Mouse (Mus musculus) heart, postnatal 0 days (tissue): ENCODE measurements around the gene Ddx19a. TPM values are rescaled to one million over a fixed set of nuclear protein-coding genes. Genes with fewer than 3 reads are reported as not detected.

Experiments used
- ATAC-seq: fragments of 200-750 bp; cut with Nextera tagmentation; 2 replicates; pipeline ENCODE4 v1.8.0; 2017; ENCODE audit warnings: low read depth, moderate number of reproducible peaks, moderate library complexity; ENCODE audit not compliant: insufficient read depth
- DNase-seq: peaks from one replicate; pipeline ENCODE4 v3.0.0-alpha.2; 2016; ENCODE audit warnings: low spot score
- H3K27ac ChIP-seq: fragments of 300-500 bp; sonication (generic); 2 replicates; pipeline ENCODE4 v1.5.1; 2014; ENCODE audit warnings: low read depth, mild to moderate bottlenecking
- H3K27me3 ChIP-seq: fragments of 300-500 bp; sonication (generic); 2 replicates; pipeline ENCODE4 v1.6.1; 2014; ENCODE audit warnings: low read length, mixed read lengths; ENCODE audit not compliant: control insufficient read depth, insufficient read depth
- H3K36me3 ChIP-seq: fragments of 300-500 bp; sonication (generic); replicated peaks from 2 replicates; pipeline ENCODE4 v1.6.1; 2014; ENCODE audit warnings: low read length, mixed read lengths; ENCODE audit not compliant: control insufficient read depth, insufficient read depth
- H3K4me1 ChIP-seq: fragments of 300-500 bp; sonication (generic); 2 replicates; pipeline ENCODE4 v1.6.1; 2014; ENCODE audit warnings: antibody characterized with exemption; ENCODE audit not compliant: control insufficient read depth, insufficient read depth
- H3K4me2 ChIP-seq: fragments of 300-500 bp; sonication (generic); 2 replicates; pipeline ENCODE4 v1.6.1; 2014; ENCODE audit warnings: low read depth, mild to moderate bottlenecking, low read length, moderate library complexity
- H3K4me3 ChIP-seq: fragments of 300-500 bp; sonication (generic); 2 replicates; pipeline ENCODE4 v1.5.1; 2014; ENCODE audit warnings: low read depth, low read length
- H3K9ac ChIP-seq: fragments of 300-500 bp; sonication (generic); replicated peaks from 2 replicates; pipeline ENCODE4 v1.6.1; 2014; ENCODE audit warnings: low read depth, low read length, mixed read lengths
- H3K9me3 ChIP-seq: fragments of 300-500 bp; sonication (generic); replicated peaks from 2 replicates; pipeline ENCODE4 v1.6.1; 2016; ENCODE audit warnings: low read length; ENCODE audit not compliant: control insufficient read depth
- CTCF ChIP-seq: IDR thresholded peaks from 2 replicates; pipeline ENCODE4 v1.5.1; 2016; ENCODE audit warnings: antibody characterized with exemption, control low read depth, low read depth
- EP300 ChIP-seq: IDR thresholded peaks from 2 replicates; pipeline ENCODE4 v1.6.1; 2016; ENCODE audit warnings: antibody characterized with exemption, low read depth
- WGBS: fragments of 180-500 bp; shearing (Covaris S2); extraction: QIAGEN DNeasy Blood & Tissue Kit; methylation state at CpG from one replicate; pipeline ENCODE4 v1.1.7; 2014; 5-methylcytosine and 5-hydroxymethylcytosine counted together
- polyA plus RNA-seq: library from polyadenylated mRNA; unstranded; fragments of >200 nt; fragmentation: Nextera tagmentation; extraction: Ambion mirVana; gene quantifications from 2 replicates; pipeline ENCODE4 v1.2.1, GENCODE M21; 2015
- total RNA-seq: library from RNA; depleted of rRNA; stranded (reverse); fragments of >200 nt; gene quantifications from 2 replicates; pipeline ENCODE4 v1.2.3, GENCODE M21; 2014; ENCODE audit warnings: low replicate concordance

Gene Ddx19a
- total and polyA plus RNA-seq, 2 experiments from 2014 or later = 6.0 to 28.4 TPM

DNA sequence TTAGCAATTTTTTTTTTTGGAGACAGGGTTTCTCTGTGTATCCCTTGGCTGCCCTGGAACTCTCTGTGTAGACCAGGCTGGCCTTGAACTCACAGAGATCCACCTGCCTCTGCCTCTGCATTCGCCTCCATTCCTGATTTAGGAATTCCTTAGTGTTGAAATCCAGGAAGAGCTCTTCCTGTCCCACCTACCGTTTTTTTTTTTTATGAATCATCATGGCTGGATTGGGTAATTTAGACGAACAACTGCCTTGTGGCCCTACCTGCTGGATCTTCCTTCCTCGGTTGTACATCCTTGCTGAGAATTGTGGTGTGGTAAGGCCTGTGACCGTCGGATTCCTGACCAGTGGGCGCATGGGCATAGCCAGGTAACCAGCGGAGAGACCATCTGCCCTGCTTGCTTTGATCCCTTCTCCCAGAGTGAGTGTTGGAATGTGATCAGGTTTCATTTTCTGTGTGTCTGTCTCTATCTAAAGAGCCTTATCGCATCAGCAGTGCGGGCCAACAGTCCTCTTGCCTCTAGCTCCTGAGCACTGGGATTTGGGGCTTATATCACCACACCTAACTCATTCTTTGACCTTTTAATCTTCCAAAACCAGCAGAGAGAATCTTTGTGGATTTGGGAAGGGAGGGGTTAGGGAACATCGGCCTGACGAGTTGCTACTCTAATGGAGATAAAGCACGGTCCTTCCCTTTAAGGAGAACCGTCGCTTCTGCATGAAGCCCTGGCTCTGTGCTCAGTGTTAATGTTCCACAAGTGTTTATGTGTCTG, 56.7 kb downstream of the Ddx19a start:
- Histone ChIP-seq H3K4me2 (peak overlapping the region; percentile 13; the same call in 1 of the 2 replicates), H3K36me3 (no peaks in the 10 kb centered on the region)
- peak; percentile 13 for ATAC-seq

DNA sequence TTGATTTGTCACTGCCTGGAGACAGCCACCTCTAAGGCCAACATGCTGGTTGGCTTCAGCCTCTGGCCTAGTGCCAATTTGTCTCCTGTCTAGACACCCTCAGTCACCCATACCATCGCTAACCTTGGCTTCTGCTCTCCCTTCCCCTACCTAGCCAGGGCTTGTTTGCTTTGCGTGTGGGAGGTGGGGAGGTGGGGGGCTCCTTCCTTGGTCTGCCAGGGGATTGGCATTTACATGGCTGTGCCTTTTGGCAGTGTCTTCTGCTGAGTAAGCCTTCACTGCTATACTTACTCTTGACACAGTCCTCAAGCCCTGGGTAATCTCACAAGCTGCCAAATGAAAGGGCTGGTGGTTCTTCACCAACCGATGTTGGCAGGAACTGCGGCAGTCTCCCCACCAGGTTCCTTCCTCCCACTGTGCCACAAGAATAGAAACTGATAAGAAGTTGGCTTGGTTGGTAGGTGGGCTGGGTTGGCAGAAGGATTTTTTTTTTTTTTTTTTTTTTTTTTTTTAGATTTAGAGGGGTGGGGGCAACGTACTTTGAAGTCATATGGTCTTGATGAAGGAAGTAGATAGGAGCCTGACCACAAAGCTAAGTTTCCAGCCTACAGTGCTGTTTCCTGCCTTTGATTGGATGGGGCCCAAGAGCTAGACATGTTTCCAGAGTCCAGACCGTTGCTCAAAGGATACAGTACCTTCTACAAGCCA, 58.6 kb downstream of the Ddx19a start:
- H3K36me3 ChIP-seq = no peaks in the 10 kb centered on the region
- peaks cover 61% of the 10 kb centered on the region for H3K4me1 ChIP-seq
- H3K4me3 ChIP-seq = no peak overlapping the region
- ATAC-seq = peak; percentile 52
- 0 out of 2 replicates have a peak overlapping the region, but pooled peaks have one; percentile 3 for H3K9ac ChIP-seq
- no peak for TF ChIP-seq EP300
- TF ChIP-seq CTCF = no peak
- peak overlapping the region; percentile 85 for H3K27ac ChIP-seq
- no peaks in the 10 kb centered on the region for H3K27me3 ChIP-seq
- WGBS = 6% methylated on average over 6 of the region's 6 CpGs
- H3K4me2 ChIP-seq = peak overlapping the region; percentile 42
- DNase-seq = peak; percentile 73
- no peaks in the 10 kb centered on the region for H3K9me3 ChIP-seq

More for the DNA sequence above, 56.7 kb downstream of the Ddx19a start:
- no peak for TF ChIP-seq CTCF
- no peak for TF ChIP-seq EP300
- Histone ChIP-seq H3K9ac (no peak overlapping the region), H3K9me3 (no peaks in the 10 kb centered on the region), H3K4me1 (peaks cover 70% of the 10 kb centered on the region), H3K27me3 (no peaks in the 10 kb centered on the region), H3K4me3 (no peak overlapping the region), H3K27ac (peak overlapping the region; percentile 94)
- WGBS = 52% methylated on average over 15 of the region's 15 CpGs
- DNase-seq = no peak

DNA sequence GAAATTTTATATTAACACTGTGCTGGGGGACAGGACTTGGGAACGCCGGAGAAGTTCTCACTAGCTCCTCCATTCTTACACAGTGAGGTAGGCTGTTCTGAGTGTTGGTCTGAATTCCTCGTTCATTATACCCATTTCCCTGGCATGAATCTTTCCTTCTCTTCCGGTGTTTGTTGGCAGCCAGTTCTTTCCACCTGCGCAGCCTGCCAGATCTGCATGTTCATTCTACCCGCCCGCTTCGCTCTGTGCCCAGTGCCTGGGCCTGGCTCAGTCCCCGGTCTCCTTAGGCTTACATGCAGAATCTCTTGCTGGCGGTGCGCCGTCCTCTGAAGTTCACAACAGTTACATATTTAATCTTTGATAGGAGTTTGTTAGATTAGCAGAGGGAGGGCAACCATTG, 61.4 kb downstream of the Ddx19a start:
- no peak for ATAC-seq

DNA sequence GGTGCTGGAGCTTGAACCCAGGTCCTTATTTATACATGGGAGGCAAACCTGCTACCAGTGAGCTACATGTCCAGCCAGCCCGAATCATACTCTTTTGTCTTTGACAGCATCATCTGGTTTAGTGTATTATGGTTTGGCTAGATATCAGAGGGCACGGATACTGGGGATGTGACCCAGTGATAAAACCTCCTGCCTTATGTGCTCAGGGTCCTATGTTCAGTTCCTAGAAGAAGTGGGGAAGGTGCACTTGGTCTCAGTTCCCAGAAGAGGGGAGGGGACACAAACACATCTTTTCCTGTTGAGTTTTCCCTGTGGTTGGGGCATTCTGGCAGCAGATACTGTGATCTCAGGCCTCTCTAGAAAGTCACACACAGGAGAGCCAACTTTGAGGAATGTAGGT, 64.3 kb downstream of the Ddx19a start:
- WGBS = 75% methylated on average over 2 of the region's 2 CpGs
- H3K27ac ChIP-seq = no peak overlapping the region

More for the DNA sequence above, 61.4 kb downstream of the Ddx19a start:
- Histone ChIP-seq H3K36me3 (no peaks in the 10 kb centered on the region), H3K4me3 (no peak overlapping the region), H3K4me1 (peaks cover 51% of the 10 kb centered on the region), H3K9me3 (no peaks in the 10 kb centered on the region), H3K27ac (no peak overlapping the region), H3K27me3 (no peaks in the 10 kb centered on the region), H3K9ac (no peak overlapping the region), H3K4me2 (no peak overlapping the region)
- no peak for TF ChIP-seq CTCF
- no peak for TF ChIP-seq EP300
- DNase-seq = no peak
- 74% methylated on average over 12 of the region's 12 CpGs for WGBS

DNA sequence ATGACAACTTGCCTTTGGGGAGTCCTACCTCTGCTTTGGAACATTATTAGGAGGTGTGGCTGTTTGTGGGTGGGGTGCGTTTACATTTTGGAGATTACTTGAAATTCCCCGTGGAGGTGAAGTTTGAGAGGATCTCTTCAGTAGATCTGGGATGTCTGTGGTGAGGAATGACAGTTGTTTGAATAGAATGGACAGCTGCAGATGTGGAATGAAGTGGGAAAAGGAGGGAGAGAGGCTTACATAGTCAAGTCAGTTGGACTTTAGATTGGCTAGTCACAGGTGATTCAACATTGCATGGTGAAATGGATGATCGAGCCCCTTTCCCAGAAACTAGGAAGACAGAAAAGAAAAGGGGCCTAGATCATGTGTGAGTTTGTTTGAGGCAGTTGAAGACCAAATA, 65.2 kb downstream of the Ddx19a start:
- no peak overlapping the region for H3K9ac ChIP-seq
- no peak overlapping the region for H3K27ac ChIP-seq
- DNase-seq (no peak), ATAC-seq (no peak)
- TF ChIP-seq EP300 (no peak), CTCF (no peak)
- H3K36me3 ChIP-seq = no peaks in the 10 kb centered on the region
- H3K4me3 ChIP-seq = no peak overlapping the region
- H3K27me3 ChIP-seq = no peaks in the 10 kb centered on the region
- WGBS = 83% methylated on average over 3 of the region's 3 CpGs
- H3K4me1 ChIP-seq = peaks cover 23% of the 10 kb centered on the region
- no peak overlapping the region for H3K4me2 ChIP-seq
- H3K9me3 ChIP-seq = no peaks in the 10 kb centered on the region

More for the DNA sequence above, 64.3 kb downstream of the Ddx19a start:
- H3K36me3 ChIP-seq = no peaks in the 10 kb centered on the region
- ATAC-seq = no peak
- no peak overlapping the region for H3K4me2 ChIP-seq
- H3K4me1 ChIP-seq = peaks cover 31% of the 10 kb centered on the region
- no peak overlapping the region for H3K4me3 ChIP-seq
- no peak for TF ChIP-seq CTCF
- no peak for TF ChIP-seq EP300
- no peaks in the 10 kb centered on the region for H3K27me3 ChIP-seq
- no peak overlapping the region for H3K9ac ChIP-seq
- DNase-seq = no peak
- H3K9me3 ChIP-seq = no peaks in the 10 kb centered on the region
